Mouse (Mus musculus) limb, embryonic 14.5 days (tissue): ENCODE measurements around the gene Mcemp1. TPM values are rescaled to one million over a fixed set of nuclear protein-coding genes. Genes with fewer than 3 reads are reported as not detected.

Source experiments
- ATAC-seq: fragments of 200-750 bp; cut with Nextera tagmentation; 2 replicates; pipeline ENCODE4 v1.8.0; 2017; ENCODE audit warnings: low read depth, moderate number of reproducible peaks, moderate TSS enrichment; ENCODE audit not compliant: low FRiP score
- DNase-seq: peaks from one replicate; pipeline ENCODE4 v3.0.0-alpha.2; 2015; ENCODE audit warnings: low spot score
- H3K27ac ChIP-seq: fragments of 300-500 bp; sonication (generic); replicated peaks from 2 replicates; pipeline ENCODE4 v1.5.1; 2014; ENCODE audit warnings: low read depth, mild to moderate bottlenecking, low read length, moderate library complexity, mixed read lengths
- H3K27me3 ChIP-seq: fragments of 300-500 bp; sonication (generic); 2 replicates; pipeline ENCODE4 v1.6.1; 2014; ENCODE audit warnings: low read length, mixed read lengths; ENCODE audit not compliant: control insufficient read depth, insufficient read depth
- H3K36me3 ChIP-seq: fragments of 300-500 bp; sonication (generic); 2 replicates; pipeline ENCODE4 v1.6.1; 2014; ENCODE audit warnings: mild to moderate bottlenecking, low read length, moderate library complexity, mixed read lengths; ENCODE audit not compliant: control insufficient read depth, insufficient read depth
- H3K4me1 ChIP-seq: fragments of 300-500 bp; sonication (generic); 2 replicates; pipeline ENCODE4 v1.6.1; 2014; ENCODE audit warnings: antibody characterized with exemption, low read length, mixed read lengths; ENCODE audit not compliant: control insufficient read depth, insufficient read depth
- H3K4me2 ChIP-seq: fragments of 300-500 bp; sonication (generic); replicated peaks from 2 replicates; pipeline ENCODE4 v1.6.1; 2014; ENCODE audit warnings: low read depth, mild to moderate bottlenecking, low read length, moderate library complexity; ENCODE audit not compliant: severe bottlenecking
- H3K4me3 ChIP-seq: fragments of 300-500 bp; sonication (generic); replicated peaks from 2 replicates; pipeline ENCODE4 v1.5.1; 2014; ENCODE audit warnings: low read length
- H3K9ac ChIP-seq: fragments of 300-500 bp; sonication (generic); 2 replicates; pipeline ENCODE4 v1.6.1; 2014; ENCODE audit warnings: mild to moderate bottlenecking, low read depth, low read length, moderate library complexity; ENCODE audit not compliant: severe bottlenecking
- H3K9me3 ChIP-seq: fragments of 300-500 bp; sonication (generic); 2 replicates; pipeline ENCODE4 v1.6.1; 2016; ENCODE audit warnings: low read length; ENCODE audit not compliant: control insufficient read depth
- POLR2A ChIP-seq: fragments of 200-500 bp; IDR thresholded peaks from 2 replicates; pipeline ENCODE4 v1.8.0; 2012; ENCODE audit warnings: inconsistent platforms, mild to moderate bottlenecking, moderate library complexity, borderline replicate concordance; ENCODE audit not compliant: insufficient read depth, insufficient read length; ENCODE audit errors: extremely low read depth
- WGBS: fragments of 180-500 bp; shearing (Covaris S2); extraction: QIAGEN DNeasy Blood & Tissue Kit; methylation state at CpG from one replicate; pipeline ENCODE4 v1.1.7; 2014; 5-methylcytosine and 5-hydroxymethylcytosine counted together
- polyA plus RNA-seq, 2 experiments: library from polyadenylated mRNA; depleted of rRNA in 1 of 2; stranded (reverse) in 1 of 2; unstranded in 1 of 2; fragments of >200 nt; fragmentation: Nextera tagmentation in 1 of 2; extraction: Ambion mirVana in 1 of 2; gene quantifications; 2 replicates each; pipeline versions ENCODE4 v1.2.1 to v1.2.3; 2012 to 2014

The Mcemp1 gene
- polyA plus RNA-seq, 2 experiments: 0.29 to 0.34 TPM

DNA sequence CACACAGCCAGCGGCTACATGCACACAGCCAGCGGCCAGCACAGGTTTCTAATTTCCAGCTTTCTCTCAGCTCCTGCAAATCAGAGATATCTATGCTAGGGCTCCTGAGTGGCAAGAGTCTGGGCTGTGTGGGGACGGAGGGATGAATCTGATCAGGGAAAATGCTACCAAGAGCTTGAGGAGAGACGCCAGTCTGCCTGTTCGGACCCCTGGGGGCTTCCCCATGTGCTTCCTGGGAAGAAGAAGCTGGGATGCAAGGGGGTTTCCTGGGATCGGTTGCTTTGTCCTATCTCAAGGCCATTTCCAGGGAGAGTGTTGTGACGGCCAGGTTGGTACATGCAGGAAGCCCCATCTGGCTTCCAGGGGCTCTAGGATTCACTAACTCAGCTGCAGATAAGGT, 42.1 kb downstream of the Mcemp1 start:
- no peaks in the 10 kb centered on the region for H3K9me3 ChIP-seq
- DNase-seq (no peak), ATAC-seq (no peak)
- TF ChIP-seq POLR2A: no peak
- no peaks in the 10 kb centered on the region for H3K4me1 ChIP-seq
- WGBS: 67% methylated on average over 7 of the region's 7 CpGs
- H3K36me3 ChIP-seq: no peaks in the 10 kb centered on the region
- no peak overlapping the region for H3K9ac ChIP-seq
- no peak overlapping the region for H3K4me2 ChIP-seq
- no peaks in the 10 kb centered on the region for H3K27me3 ChIP-seq
- no peak overlapping the region for H3K27ac ChIP-seq
- no peak overlapping the region for H3K4me3 ChIP-seq

GRCm38 (mm10) chr8:3710312-3710711, 44.8 kb downstream of the Mcemp1 start:
- Histone ChIP-seq H3K4me1 (no peaks in the 10 kb centered on the region), H3K4me2 (no peak overlapping the region), H3K9ac (no peak overlapping the region), H3K9me3 (no peaks in the 10 kb centered on the region), H3K27ac (no peak overlapping the region), H3K36me3 (no peaks in the 10 kb centered on the region), H3K4me3 (no peak overlapping the region), H3K27me3 (no peaks in the 10 kb centered on the region)
- no peak for TF ChIP-seq POLR2A
- ATAC-seq (no peak), DNase-seq (no peak)
- 72% methylated on average over 3 of the region's 3 CpGs for WGBS

GRCm38 (mm10) chr8:3711646-3712045, 46.1 kb downstream of the Mcemp1 start:
- no peak for DNase-seq
- H3K36me3 ChIP-seq: no peaks in the 10 kb centered on the region
- WGBS: 68% methylated on average over 2 of the region's 2 CpGs

DNA sequence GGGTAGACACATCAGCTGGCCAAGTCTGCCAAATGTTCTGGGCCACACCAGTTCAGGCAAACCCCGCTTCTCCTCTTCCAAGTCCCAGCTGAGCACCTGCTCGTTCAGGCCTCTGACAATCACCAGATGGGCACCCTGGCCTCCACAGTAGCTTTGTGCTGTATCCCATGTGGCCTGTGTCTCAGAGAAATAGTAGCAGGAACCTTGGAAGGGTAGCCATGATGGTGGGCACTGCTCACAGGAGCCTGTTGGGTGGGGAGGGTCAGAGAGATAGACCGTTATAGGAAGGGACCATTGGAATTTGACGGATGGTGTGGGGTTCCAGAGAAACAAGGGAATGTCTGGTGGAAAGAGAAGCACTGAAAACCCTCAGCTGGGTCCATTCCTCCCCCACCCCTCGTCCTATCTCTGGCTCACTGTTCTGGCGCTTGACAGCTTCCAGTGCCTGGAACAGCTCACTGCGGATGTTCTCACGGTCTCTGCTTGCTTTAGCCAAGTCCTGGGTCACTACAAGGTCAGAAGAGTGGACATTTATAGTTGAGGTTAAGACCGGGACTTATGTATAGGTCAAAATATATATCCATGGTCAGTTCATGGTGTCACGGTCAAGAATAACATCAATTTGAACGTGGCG, 51.9 kb downstream of the Mcemp1 start:
- Histone ChIP-seq H3K27me3 (no peaks in the 10 kb centered on the region), H3K9ac (no peak overlapping the region), H3K36me3 (no peaks in the 10 kb centered on the region), H3K9me3 (no peaks in the 10 kb centered on the region), H3K27ac (no peak overlapping the region), H3K4me3 (no peak overlapping the region), H3K4me2 (no peak overlapping the region), H3K4me1 (no peaks in the 10 kb centered on the region)
- ATAC-seq (no peak), DNase-seq (no peak)
- no peak for TF ChIP-seq POLR2A
- WGBS: 85% methylated on average over 12 of the region's 12 CpGs

More at GRCm38 (mm10) chr8:3711646-3712045, 46.1 kb downstream of the Mcemp1 start:
- Histone ChIP-seq H3K4me1 (no peaks in the 10 kb centered on the region), H3K27ac (no peak overlapping the region), H3K4me3 (no peak overlapping the region), H3K4me2 (no peak overlapping the region), H3K9me3 (no peaks in the 10 kb centered on the region), H3K27me3 (no peaks in the 10 kb centered on the region), H3K9ac (no peak overlapping the region)
- no peak for ATAC-seq
- no peak for TF ChIP-seq POLR2A

- H3K4me3 ChIP-seq: no peak overlapping the region
- no peak for ATAC-seq
- H3K4me2 ChIP-seq: no peak overlapping the region
- H3K4me1 ChIP-seq: no peaks in the 10 kb centered on the region
- 15% methylated on average over 14 of the region's 14 CpGs for WGBS
- H3K27ac ChIP-seq: no peak overlapping the region
- H3K36me3 ChIP-seq: no peaks in the 10 kb centered on the region
- no peak for TF ChIP-seq POLR2A
- no peak overlapping the region for H3K9ac ChIP-seq
- H3K9me3 ChIP-seq: no peaks in the 10 kb centered on the region
- DNase-seq: no peak
- no peaks in the 10 kb centered on the region for H3K27me3 ChIP-seq
These were observed 53.0 kb downstream of the Mcemp1 start for GRCm38 (mm10) chr8:3718559-3718958.

Other genes starting within 250 kb of the Mcemp1 start
- 6.0 and 7.7 TPM in 2 replicates for gene Pex11g, start 198.1 kb upstream of the Mcemp1 start, polyA plus RNA-seq (2012; rRNA removed)
- gene Pex11g, start 198.1 kb upstream of the Mcemp1 start, polyA plus RNA-seq (2014; fragmentation: Nextera tagmentation; extraction: Ambion mirVana): 2.7 and 4.7 TPM in 2 replicates
- gene Tex45, start 194.9 kb upstream of the Mcemp1 start, polyA plus RNA-seq (2012; rRNA removed): 0.11 and 0.17 TPM in 2 replicates
- gene Tex45, start 194.9 kb upstream of the Mcemp1 start, polyA plus RNA-seq (2014; fragmentation: Nextera tagmentation; extraction: Ambion mirVana): not detected in 2 replicates
- 76.7 and 125 TPM in 2 replicates for gene Zfp358, start 172.6 kb upstream of the Mcemp1 start, polyA plus RNA-seq (2012; rRNA removed)
- 27.5 and 27.9 TPM in 2 replicates for gene Zfp358, start 172.6 kb upstream of the Mcemp1 start, polyA plus RNA-seq (2014; fragmentation: Nextera tagmentation; extraction: Ambion mirVana)
- gene Mcoln1, start 165.3 kb upstream of the Mcemp1 start, polyA plus RNA-seq (2012; rRNA removed): 148 and 202 TPM in 2 replicates
- 36.6 and 42.3 TPM in 2 replicates for gene Mcoln1, start 165.3 kb upstream of the Mcemp1 start, polyA plus RNA-seq (2014; fragmentation: Nextera tagmentation; extraction: Ambion mirVana)
- gene Pnpla6, start 150.4 kb upstream of the Mcemp1 start, polyA plus RNA-seq (2012; rRNA removed): 51.8 and 64.4 TPM in 2 replicates
- 18.8 and 20.7 TPM in 2 replicates for gene Pnpla6, start 150.4 kb upstream of the Mcemp1 start, polyA plus RNA-seq (2014; fragmentation: Nextera tagmentation; extraction: Ambion mirVana)
- 0.41 and 0.92 TPM in 2 replicates for gene C330021F23Rik, start 97.8 kb upstream of the Mcemp1 start, polyA plus RNA-seq (2012; rRNA removed)
- 0.36 and 0.73 TPM in 2 replicates for gene C330021F23Rik, start 97.8 kb upstream of the Mcemp1 start, polyA plus RNA-seq (2014; fragmentation: Nextera tagmentation; extraction: Ambion mirVana)
- 13.3 and 13.7 TPM in 2 replicates for gene Camsap3, start 78.5 kb upstream of the Mcemp1 start, polyA plus RNA-seq (2012; rRNA removed)
- gene Camsap3, start 78.5 kb upstream of the Mcemp1 start, polyA plus RNA-seq (2014; fragmentation: Nextera tagmentation; extraction: Ambion mirVana): 6.6 and 7.3 TPM in 2 replicates
- gene Xab2, start 44.4 kb upstream of the Mcemp1 start, polyA plus RNA-seq (2012; rRNA removed): 69.5 and 79.7 TPM in 2 replicates
- gene Xab2, start 44.4 kb upstream of the Mcemp1 start, polyA plus RNA-seq (2014; fragmentation: Nextera tagmentation; extraction: Ambion mirVana): 46.7 and 51.1 TPM in 2 replicates
- 24.2 and 55.4 TPM in 2 replicates for gene Pet100, start 44.2 kb upstream of the Mcemp1 start, polyA plus RNA-seq (2012; rRNA removed)
- 94.5 and 98.3 TPM in 2 replicates for gene Pet100, start 44.2 kb upstream of the Mcemp1 start, polyA plus RNA-seq (2014; fragmentation: Nextera tagmentation; extraction: Ambion mirVana)
- not detected in 2 replicates for gene Pcp2, start 40.2 kb upstream of the Mcemp1 start, polyA plus RNA-seq (2012; rRNA removed)
- gene Pcp2, start 40.2 kb upstream of the Mcemp1 start, polyA plus RNA-seq (2014; fragmentation: Nextera tagmentation; extraction: Ambion mirVana): 0.14 TPM in 1 of 2 replicates, not detected in the other
- 61.6 and 88.2 TPM in 2 replicates for gene Stxbp2, start 34.8 kb upstream of the Mcemp1 start, polyA plus RNA-seq (2012; rRNA removed)
- gene Stxbp2, start 34.8 kb upstream of the Mcemp1 start, polyA plus RNA-seq (2014; fragmentation: Nextera tagmentation; extraction: Ambion mirVana): 29.1 and 31.7 TPM in 2 replicates
- gene Retn, start 10.0 kb upstream of the Mcemp1 start, polyA plus RNA-seq (2012; rRNA removed): 0.08 and 0.35 TPM in 2 replicates
- gene Retn, start 10.0 kb upstream of the Mcemp1 start, polyA plus RNA-seq (2014; fragmentation: Nextera tagmentation; extraction: Ambion mirVana): not detected in 2 replicates
- 7.3 and 7.9 TPM in 2 replicates for gene Fcor, start 6.6 kb downstream of the Mcemp1 start, polyA plus RNA-seq (2012; rRNA removed)
- gene Fcor, start 6.6 kb downstream of the Mcemp1 start, polyA plus RNA-seq (2014; fragmentation: Nextera tagmentation; extraction: Ambion mirVana): 14.1 and 18.2 TPM in 2 replicates
- 40.5 and 41.2 TPM in 2 replicates for gene Trappc5, start 10.5 kb downstream of the Mcemp1 start, polyA plus RNA-seq (2012; rRNA removed)
- gene Trappc5, start 10.5 kb downstream of the Mcemp1 start, polyA plus RNA-seq (2014; fragmentation: Nextera tagmentation; extraction: Ambion mirVana): 28.8 and 31.7 TPM in 2 replicates
- gene Fcer2a, start 28.4 kb downstream of the Mcemp1 start, polyA plus RNA-seq (2012; rRNA removed): 0.19 and 0.23 TPM in 2 replicates
- gene Fcer2a, start 28.4 kb downstream of the Mcemp1 start, polyA plus RNA-seq (2014; fragmentation: Nextera tagmentation; extraction: Ambion mirVana): 0.25 and 0.37 TPM in 2 replicates
- gene Clec4g, start 54.9 kb downstream of the Mcemp1 start, polyA plus RNA-seq (2012; rRNA removed): not detected in 2 replicates
- gene Clec4g, start 54.9 kb downstream of the Mcemp1 start, polyA plus RNA-seq (2014; fragmentation: Nextera tagmentation; extraction: Ambion mirVana): 0.25 TPM in 1 of 2 replicates, not detected in the other
- 0.17 and 0.19 TPM in 2 replicates for gene Cd209a, start 83.2 kb downstream of the Mcemp1 start, polyA plus RNA-seq (2012; rRNA removed)
- gene Cd209a, start 83.2 kb downstream of the Mcemp1 start, polyA plus RNA-seq (2014; fragmentation: Nextera tagmentation; extraction: Ambion mirVana): 0.65 and 0.67 TPM in 2 replicates
- not detected in 2 replicates for gene Cd209e, start 188.6 kb downstream of the Mcemp1 start, polyA plus RNA-seq (2012; rRNA removed)
- gene Cd209e, start 188.6 kb downstream of the Mcemp1 start, polyA plus RNA-seq (2014; fragmentation: Nextera tagmentation; extraction: Ambion mirVana): not detected in 2 replicates
- gene Cd209d, start 212.8 kb downstream of the Mcemp1 start, polyA plus RNA-seq (2012; rRNA removed): not detected in 2 replicates
- not detected in 2 replicates for gene Cd209d, start 212.8 kb downstream of the Mcemp1 start, polyA plus RNA-seq (2014; fragmentation: Nextera tagmentation; extraction: Ambion mirVana)